Mouse (Mus musculus): Measurements from ENCODE around the gene Catsperd. TPM values are rescaled to one million over a fixed set of nuclear protein-coding genes. Genes with fewer than 3 reads are reported as not detected.
"Not testable (repeated sequence)": the region's sequence is repeated elsewhere in the genome, so short reads cannot be mapped to it uniquely, and the experiment has no call there.

The Catsperd gene
- total RNA-seq, 2 experiments from 2014 or later, result 1.1 to 1.8 TPM

DNA sequence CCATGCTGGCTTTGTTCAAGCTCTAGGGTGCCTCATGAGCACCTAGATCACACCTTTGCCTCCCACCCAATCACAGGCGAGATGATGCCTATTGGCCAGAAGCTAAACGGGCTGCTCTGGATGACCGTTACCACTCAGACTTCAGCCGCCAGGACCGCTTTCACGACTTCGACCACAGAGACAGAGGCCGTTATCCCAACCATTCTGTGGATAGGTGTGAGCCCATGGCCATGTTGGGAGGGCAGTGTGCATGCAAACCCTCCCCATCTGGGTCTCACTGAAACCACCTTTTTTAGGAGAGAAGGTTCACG lies 23.9 kb upstream of the Catsperd start:
- DNase-seq (ENCODE audit: low spot score in 2 of 2), result no peak
- no peak overlapping the region for H3K27ac ChIP-seq
- TF ChIP-seq CTCF (conservative IDR thresholded peaks at IDR 0.05), result no peak
- no peak overlapping the region for H3K4me3 ChIP-seq

DNA sequence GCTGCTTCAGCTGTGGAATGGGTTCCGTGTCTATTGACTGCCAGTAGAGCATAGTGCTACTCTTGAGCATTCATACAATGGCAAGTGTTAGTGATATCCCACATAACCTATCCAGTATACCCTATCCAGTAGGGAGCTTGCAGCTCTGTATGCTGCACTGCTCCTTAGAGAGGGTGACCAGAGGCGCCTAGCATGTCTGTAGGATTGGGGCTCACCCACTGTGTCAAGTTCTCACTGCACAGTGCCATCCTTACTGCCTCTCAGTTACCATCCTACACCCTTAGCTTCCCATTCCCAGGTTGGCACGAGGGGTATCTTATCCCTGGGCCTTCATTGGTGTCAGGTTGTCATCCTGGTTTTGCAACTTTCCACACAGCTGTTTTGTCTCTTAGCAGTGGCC lies 23.5 kb upstream of the Catsperd start:
- TF ChIP-seq CTCF (conservative IDR thresholded peaks at IDR 0.05), result no peak
- DNase-seq (ENCODE audit: low spot score in 2 of 2), result no peak
- Histone ChIP-seq H3K27ac (no peak overlapping the region), H3K4me3 (no peak overlapping the region)

DNA sequence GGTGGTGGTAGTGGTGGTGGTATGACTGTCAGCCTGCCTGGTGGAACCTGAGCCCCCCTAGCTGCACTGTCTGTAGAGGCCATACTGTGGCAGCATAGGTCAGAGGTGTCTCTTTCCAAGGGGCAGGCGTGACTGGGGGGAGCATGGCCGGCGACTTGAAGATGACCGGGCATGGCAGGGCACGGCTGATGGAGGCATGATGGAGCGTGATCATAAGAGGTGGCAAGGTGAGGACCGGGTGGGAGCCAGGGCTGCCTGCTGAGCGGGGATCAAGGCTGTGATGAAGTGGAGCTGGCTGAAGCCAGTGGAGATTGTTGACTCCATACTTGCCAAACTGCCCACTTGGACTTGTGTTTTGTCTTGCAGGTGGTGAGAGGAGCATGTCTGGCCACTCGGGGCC lies 22.5 kb upstream of the Catsperd start:
- DNase-seq (ENCODE audit: low spot score in 2 of 2), result no peak
- no peak for TF ChIP-seq CTCF (conservative IDR thresholded peaks at IDR 0.05)
- Histone ChIP-seq H3K4me3 (no peak overlapping the region), H3K27ac (no peak overlapping the region)

DNA sequence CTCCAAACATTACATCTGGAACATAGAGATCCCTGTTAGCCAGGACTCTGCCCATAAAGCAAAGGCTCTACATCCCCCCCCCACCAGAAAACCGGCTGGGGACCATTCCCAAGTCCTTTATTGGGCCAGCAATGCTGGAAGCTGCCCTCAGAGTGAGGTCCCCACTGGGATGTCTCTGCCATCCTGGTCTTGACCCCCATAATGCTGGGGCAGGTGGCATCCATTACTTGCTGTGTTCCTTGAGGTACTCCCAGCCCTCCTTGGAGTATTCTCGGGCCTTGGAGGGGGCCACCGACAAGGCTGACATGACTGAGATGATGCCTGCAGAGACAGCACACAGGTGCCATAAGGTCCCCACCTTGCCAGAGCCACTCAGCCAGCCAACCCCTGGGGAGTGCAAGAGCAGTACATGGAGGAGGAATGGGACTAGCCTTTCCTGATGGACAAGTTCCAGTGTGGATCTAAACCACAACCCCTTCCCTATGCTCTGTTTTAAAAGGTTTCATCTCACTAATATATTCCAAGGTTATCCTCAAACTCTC lies 20.4 kb upstream of the Catsperd start:
- H3K27ac ChIP-seq, result no peak overlapping the region

DNA sequence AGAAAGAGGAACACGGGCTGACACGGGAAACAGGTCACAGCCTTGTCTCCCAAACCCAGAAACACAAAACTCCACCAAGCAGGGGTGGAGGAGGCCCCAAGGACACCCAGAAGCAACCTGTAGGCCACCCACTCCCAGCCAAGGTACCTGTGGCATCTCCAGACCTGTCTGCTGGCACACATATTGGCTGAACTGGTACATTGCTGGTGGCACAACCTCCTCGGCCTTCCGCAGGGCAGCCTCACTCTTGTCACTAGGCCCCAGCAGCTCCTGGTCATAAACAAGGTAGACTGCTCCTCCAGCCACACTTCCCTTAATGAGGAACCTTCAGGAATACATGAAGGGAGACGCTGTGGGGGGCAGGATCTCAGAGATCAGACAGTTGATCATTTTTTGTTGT lies 19.2 kb upstream of the Catsperd start:
- no peak for TF ChIP-seq CTCF (conservative IDR thresholded peaks at IDR 0.05)
- no peak for DNase-seq (ENCODE audit: low spot score in 2 of 2)
- peak overlapping the region; percentile 68 for H3K4me3 ChIP-seq
- peak overlapping the region; percentile 96; the same call in 1 of the 2 replicates for H3K27ac ChIP-seq

More for the DNA sequence above, 20.4 kb upstream of the Catsperd start:
- no peak for DNase-seq (ENCODE audit: low spot score in 2 of 2)
- no peak for TF ChIP-seq CTCF (conservative IDR thresholded peaks at IDR 0.05)
- no peak overlapping the region for H3K4me3 ChIP-seq

DNA sequence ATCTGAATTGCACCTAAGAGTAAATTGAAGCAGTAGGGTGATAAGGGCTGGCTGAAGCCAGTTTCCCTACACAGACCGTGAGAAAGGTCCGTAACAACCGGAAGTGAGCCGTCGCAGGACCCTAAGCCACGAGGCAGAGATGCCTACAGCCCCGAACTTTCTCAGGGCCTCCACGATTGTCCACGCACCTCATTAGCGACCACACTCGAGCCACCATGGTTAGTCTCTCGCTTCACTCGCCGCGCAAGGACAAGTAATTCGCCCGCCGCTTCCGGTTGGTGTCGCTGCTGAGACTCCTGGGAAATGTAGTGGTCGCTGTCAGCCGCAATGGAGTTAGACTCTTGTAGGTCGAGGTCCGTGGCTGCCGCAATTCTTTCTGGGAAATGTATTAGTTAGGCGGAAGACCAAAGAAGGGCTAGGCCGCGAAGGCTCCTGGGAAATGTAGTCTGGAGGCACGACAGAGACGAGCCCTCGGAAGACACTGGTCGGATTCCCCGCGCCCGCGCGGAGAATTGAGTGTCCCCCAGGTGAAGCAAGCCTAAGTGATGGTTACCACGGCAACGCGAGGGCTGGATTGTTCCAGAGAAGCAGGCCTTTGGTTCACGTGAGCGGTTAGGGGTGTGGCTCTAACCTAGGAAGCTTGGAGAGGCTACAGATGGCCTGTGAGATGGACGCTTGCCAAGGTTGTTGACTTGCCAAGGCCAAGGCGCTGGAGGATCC lies 18.3 kb upstream of the Catsperd start, which contains the start of gene 2410015M20Rik:
2410015M20Rik (minus strand) TSS at position 320 of the 720 bp plus-strand sequence.
- DNase-seq (ENCODE audit: low spot score in 2 of 2), result peak; percentile 95 to 97
- H3K27ac ChIP-seq, result peak within 1 kb of the TSS; percentile 96
- TF ChIP-seq CTCF (conservative IDR thresholded peaks at IDR 0.05), result peak; percentile 81
- H3K4me3 ChIP-seq, result peak within 1 kb of the TSS; percentile 68

DNA sequence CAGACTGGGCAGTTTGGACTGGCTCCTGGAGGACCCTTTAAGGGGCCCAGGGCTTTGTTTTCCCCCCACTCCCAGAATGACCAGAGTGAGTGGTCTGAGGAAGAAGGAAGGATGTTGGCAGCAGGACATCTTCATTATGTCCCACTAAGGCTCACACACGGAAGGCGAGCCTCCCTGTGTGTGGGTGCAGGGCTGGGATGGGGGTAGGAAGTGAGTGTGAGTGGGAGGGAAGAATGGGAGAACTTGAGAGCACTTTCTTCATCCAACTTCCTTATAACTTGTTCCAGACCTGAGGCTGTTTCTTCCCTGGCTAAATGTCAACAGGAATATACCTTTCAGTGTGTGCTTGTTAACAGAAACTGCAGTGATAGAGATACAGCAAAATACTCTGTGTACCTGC lies 16.6 kb upstream of the Catsperd start:
- no peak for TF ChIP-seq CTCF (conservative IDR thresholded peaks at IDR 0.05)
- no peak overlapping the region for H3K4me3 ChIP-seq
- no peak overlapping the region for H3K27ac ChIP-seq
- no peak for DNase-seq (ENCODE audit: low spot score in 2 of 2)

DNA sequence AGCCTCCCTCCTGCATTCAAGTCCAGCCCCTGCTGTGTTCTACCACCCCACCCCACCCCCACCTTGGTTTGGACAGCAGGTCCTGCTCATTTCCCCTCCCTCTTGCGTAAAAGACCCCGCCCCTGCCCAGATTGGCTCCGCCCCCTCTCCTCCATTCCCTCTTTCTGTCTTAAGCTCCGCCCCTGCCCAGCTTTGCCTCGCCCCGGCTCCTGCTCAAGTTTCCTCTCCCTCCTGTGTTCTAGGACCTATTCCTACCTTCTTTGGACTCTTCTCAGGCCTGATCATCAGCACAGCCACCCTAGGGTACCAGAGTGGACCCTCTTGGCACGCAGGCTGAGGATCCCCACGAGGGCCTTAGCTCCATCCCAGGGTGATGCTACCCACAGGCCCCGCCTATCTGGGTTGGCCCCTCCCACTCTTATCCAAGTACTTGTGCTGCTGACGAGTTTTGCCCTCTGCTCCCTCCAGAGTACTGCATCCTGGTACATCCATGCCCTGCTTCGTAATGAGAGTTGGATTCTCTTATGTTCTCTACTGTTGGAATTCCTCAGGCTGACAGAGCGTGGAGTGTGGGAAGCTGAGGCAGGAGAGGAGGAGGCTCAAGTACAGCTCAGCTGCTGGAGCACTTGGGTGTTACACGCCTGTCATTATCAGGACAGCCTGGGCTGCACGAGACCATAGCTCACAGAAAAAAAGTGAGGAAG lies 15.9 kb upstream of the Catsperd start:
- TF ChIP-seq CTCF (conservative IDR thresholded peaks at IDR 0.05), result no peak
- Histone ChIP-seq H3K4me3 (no peak overlapping the region), H3K27ac (0 out of 2 replicates have a peak overlapping the region, but pooled peaks have one; percentile 12)
- no peak for DNase-seq (ENCODE audit: low spot score in 2 of 2)

DNA sequence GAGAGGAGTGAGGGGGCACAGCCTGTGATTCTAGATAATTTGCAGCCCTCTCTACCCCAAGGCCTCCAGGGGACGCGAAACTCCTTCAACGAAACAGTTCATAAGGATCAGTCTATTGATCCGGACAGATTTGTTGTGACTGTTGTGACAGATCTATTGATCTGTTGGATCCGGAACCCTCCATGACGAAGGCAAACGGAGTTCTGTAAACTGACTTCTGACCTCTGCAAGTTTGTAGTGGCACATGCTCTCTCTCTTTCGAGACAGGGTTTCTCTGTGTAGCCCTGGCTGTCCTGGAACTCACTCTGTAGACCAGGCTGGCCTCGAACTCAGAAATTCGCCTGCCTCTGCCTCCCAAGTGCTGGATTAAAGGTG lies 15.4 kb upstream of the Catsperd start:
- DNase-seq (ENCODE audit: low spot score in 2 of 2); H3K4me3 ChIP-seq; H3K27ac ChIP-seq: not testable (repeated sequence)

DNA sequence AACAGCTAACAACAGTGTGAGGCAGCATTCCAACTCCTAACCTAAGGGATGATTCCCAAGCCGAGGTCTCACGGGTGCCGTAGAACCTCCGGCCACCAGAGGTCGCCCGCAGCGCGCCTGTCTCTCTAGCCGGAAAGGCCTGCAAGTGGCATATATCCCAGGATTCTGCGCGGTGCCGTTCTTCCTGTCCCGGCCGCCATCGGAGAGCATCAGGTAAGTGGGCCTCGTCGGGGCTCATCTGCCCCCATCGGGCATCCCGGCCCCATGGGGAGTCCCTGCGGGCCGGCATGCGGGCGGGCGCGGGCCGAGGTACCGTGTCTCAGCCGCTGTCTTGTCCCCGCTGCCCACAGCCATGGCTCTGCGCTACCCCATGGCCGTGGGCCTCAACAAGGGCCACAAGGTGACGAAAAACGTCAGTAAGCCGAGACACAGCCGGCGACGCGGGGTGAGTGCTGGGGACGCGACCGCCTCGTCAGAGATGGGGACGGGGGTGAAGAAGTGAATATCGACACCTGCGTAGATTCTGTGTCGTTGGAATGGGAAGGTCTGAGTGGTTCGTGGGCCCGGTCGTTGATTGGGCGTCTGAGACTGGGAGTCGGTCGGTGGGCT lies 14.6 kb upstream of the Catsperd start, which contains the start of gene Rpl36:
Rpl36 (plus strand) TSS at position 181 of the 609 bp plus-strand sequence.
- peak; percentile 97 for TF ChIP-seq CTCF (conservative IDR thresholded peaks at IDR 0.05)
- peak; percentile 95 to 98 for DNase-seq (ENCODE audit: low spot score in 2 of 2)
- peak within 1 kb of the TSS; percentile 70 for H3K4me3 ChIP-seq

DNA sequence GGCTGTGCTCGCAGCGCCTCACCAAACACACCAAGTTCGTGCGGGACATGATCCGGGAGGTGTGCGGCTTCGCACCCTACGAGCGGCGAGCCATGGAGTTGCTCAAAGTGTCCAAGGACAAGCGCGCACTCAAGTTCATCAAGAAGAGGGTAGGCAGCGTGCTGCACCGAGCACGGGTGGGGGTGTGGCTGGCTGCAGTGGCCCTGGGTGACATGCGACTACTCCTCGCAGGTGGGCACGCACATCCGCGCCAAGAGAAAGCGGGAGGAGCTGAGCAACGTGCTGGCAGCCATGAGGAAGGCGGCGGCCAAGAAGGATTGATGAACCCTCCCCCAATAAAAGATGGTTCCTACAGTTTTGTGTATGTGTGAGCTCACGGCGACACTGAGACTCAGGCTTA lies 14.1 kb upstream of the Catsperd start:
- H3K27ac ChIP-seq, result peak overlapping the region; percentile 96
- not testable (repeated sequence) for DNase-seq (ENCODE audit: low spot score in 2 of 2)
- H3K4me3 ChIP-seq, result peak overlapping the region; percentile 70

More for the DNA sequence above, 14.6 kb upstream of the Catsperd start, which contains the start of gene Rpl36:
- peak within 1 kb of the TSS; percentile 96 for H3K27ac ChIP-seq

DNA sequence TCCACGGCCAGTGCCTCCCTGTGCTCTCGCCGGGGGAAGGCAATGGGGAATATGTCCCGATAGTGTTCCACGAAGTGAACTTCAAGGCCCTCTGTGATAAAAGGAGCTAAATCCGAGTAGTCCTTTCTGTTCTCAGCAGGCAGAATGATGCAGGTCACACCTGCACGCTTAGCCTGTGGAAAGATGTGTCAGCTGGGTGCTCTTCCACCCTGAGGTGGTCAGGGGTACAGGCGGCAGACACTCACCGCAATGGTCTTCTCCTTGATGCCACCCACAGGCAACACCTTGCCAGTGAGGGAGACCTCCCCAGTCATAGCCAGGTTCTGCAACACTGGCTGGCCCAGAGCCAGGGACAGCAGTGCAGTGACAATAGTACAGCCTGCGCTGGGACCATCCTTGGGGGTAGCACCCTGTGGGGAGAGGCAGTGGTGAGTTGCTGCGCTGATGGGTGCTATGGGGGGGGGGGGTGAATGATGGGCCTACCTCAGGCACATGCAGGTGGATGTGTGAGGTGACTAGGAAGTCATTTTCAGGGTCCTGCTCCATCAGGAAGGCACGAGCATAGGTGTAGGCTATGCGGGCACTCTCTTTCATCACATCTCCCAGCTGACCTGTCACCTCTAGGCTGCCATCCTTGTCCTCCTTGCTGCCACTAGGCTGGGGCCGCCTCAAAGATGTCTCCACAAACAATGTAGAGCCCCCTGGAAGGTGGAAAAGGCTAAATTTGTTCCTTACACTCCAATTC lies 13.4 kb upstream of the Catsperd start:
- Histone ChIP-seq H3K27ac (peak overlapping the region; percentile 96; the same call in 1 of the 2 replicates), H3K4me3 (peak overlapping the region; percentile 70)
- DNase-seq (ENCODE audit: low spot score in 2 of 2), result no peak
- no peak for TF ChIP-seq CTCF (conservative IDR thresholded peaks at IDR 0.05)
